Mouse (Mus musculus) heart, embryonic 11.5 days (tissue): ENCODE measurements at regions not wholly inside any gene's neighbourhood (a gene's known extent, or its start where the extent isn't known, plus 50 kb on each side); places are given as distances from the start of the nearest gene placed in this dataset.

Experiments
- ATAC-seq: fragments of 200-750 bp; cut with Nextera tagmentation; replicated peaks from 2 replicates; pipeline ENCODE4 v1.8.0; 2017; ENCODE audit warnings: moderate library complexity; ENCODE audit not compliant: insufficient number of reproducible peaks, low FRiP score, low TSS enrichment
- H3K27ac ChIP-seq: fragments of 300-500 bp; sonication (generic); 2 replicates; pipeline ENCODE4 v1.5.1; 2014; ENCODE audit warnings: mild to moderate bottlenecking, low read depth, low read length
- H3K27me3 ChIP-seq: fragments of 300-500 bp; sonication (generic); 2 replicates; pipeline ENCODE4 v1.6.1; 2014; ENCODE audit warnings: mild to moderate bottlenecking, low read length, mixed read lengths; ENCODE audit not compliant: control insufficient read depth, insufficient read depth
- H3K36me3 ChIP-seq: fragments of 300-500 bp; sonication (generic); 2 replicates; pipeline ENCODE4 v1.6.1; 2014; ENCODE audit warnings: mild to moderate bottlenecking, low read length, moderate library complexity, mixed read lengths; ENCODE audit not compliant: control insufficient read depth, insufficient read depth
- H3K4me1 ChIP-seq: fragments of 300-500 bp; sonication (generic); 2 replicates; pipeline ENCODE4 v1.6.1; 2014; ENCODE audit warnings: low read length; ENCODE audit not compliant: control insufficient read depth, insufficient read depth
- H3K4me2 ChIP-seq: fragments of 300-500 bp; sonication (generic); 2 replicates; pipeline ENCODE4 v1.6.1; 2014; ENCODE audit warnings: mild to moderate bottlenecking, moderate library complexity
- H3K4me3 ChIP-seq: fragments of 300-500 bp; sonication (generic); 2 replicates; pipeline ENCODE4 v1.5.1; 2014; ENCODE audit warnings: low read depth, low read length
- H3K9ac ChIP-seq: fragments of 300-500 bp; sonication (generic); 2 replicates; pipeline ENCODE4 v1.6.1; 2014; ENCODE audit warnings: mild to moderate bottlenecking, low read depth, low read length, moderate library complexity
- H3K9me3 ChIP-seq: fragments of 300-500 bp; sonication (generic); replicated peaks from 2 replicates; pipeline ENCODE4 v1.6.1; 2016; ENCODE audit warnings: low read length; ENCODE audit not compliant: control insufficient read depth
- WGBS: fragments of 180-500 bp; shearing (Covaris S2); extraction: QIAGEN DNeasy Blood & Tissue Kit; methylation state at CpG from one replicate; pipeline ENCODE4 v1.1.7; 2014; ENCODE audit not compliant: insufficient replicate concordance; 5-methylcytosine and 5-hydroxymethylcytosine counted together

GRCm38 (mm10) chr9:59182490-59182889, 108.9 kb upstream of the Adpgk start:
- H3K4me1 ChIP-seq = no peaks in the 10 kb centered on the region
- H3K4me3 ChIP-seq = no peak overlapping the region
- ATAC-seq = no peak
- no peaks in the 10 kb centered on the region for H3K27me3 ChIP-seq
- no peak overlapping the region for H3K4me2 ChIP-seq
- no peak overlapping the region for H3K27ac ChIP-seq
- WGBS = 59% methylated on average over 8 of the region's 8 CpGs
- H3K9ac ChIP-seq = no peak overlapping the region
- H3K36me3 ChIP-seq = no peaks in the 10 kb centered on the region
- no peaks in the 10 kb centered on the region for H3K9me3 ChIP-seq

DNA sequence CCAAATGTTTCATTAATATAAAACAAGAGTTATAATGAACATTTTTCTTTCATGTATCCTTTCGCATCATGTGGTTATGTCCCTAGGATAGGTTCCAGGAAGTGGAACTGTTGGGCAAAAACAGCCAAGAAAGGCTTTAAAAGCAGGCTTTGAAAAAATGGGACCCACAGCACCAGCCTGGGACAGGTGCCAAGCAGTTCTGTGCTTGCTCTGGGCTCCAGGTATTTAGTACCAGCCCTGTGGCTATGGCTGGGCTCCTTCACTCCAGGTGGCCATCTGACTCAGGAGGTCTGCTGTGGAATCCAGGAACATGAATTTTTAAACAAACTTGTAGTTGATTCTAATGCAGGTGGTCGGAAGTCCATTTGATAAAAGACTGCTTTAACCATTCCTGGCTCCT, 119.8 kb upstream of the Adpgk start:
- Histone ChIP-seq H3K9me3 (no peaks in the 10 kb centered on the region), H3K36me3 (no peaks in the 10 kb centered on the region), H3K27ac (no peak overlapping the region), H3K9ac (no peak overlapping the region), H3K4me2 (no peak overlapping the region), H3K4me3 (no peak overlapping the region), H3K27me3 (no peaks in the 10 kb centered on the region), H3K4me1 (no peaks in the 10 kb centered on the region)
- no peak for ATAC-seq
- 85% methylated on average over 2 of the region's 2 CpGs for WGBS

GRCm38 (mm10) chr9:59163390-59163976, 127.2 kb upstream of the Neo1 start:
- H3K4me2 ChIP-seq = no peak overlapping the region
- H3K9ac ChIP-seq = no peak overlapping the region
- H3K4me3 ChIP-seq = no peak overlapping the region
- H3K27me3 ChIP-seq = no peaks in the 10 kb centered on the region
- ATAC-seq = no peak
- H3K4me1 ChIP-seq = no peaks in the 10 kb centered on the region
- H3K36me3 ChIP-seq = no peaks in the 10 kb centered on the region
- no peak overlapping the region for H3K27ac ChIP-seq
- 51% methylated on average over 6 of the region's 6 CpGs for WGBS
- no peaks in the 10 kb centered on the region for H3K9me3 ChIP-seq

- H3K4me3 ChIP-seq = no peak overlapping the region
- no peaks in the 10 kb centered on the region for H3K27me3 ChIP-seq
- 58% methylated on average over 4 of the region's 4 CpGs for WGBS
- no peaks in the 10 kb centered on the region for H3K4me1 ChIP-seq
- no peak overlapping the region for H3K27ac ChIP-seq
- ATAC-seq = no peak
- H3K9ac ChIP-seq = no peak overlapping the region
- no peak overlapping the region for H3K4me2 ChIP-seq
- H3K9me3 ChIP-seq = no peaks in the 10 kb centered on the region
- no peaks in the 10 kb centered on the region for H3K36me3 ChIP-seq
Observed at GRCm38 (mm10) chr9:59162954-59163353, 126.7 kb upstream of the Neo1 start.

- Histone ChIP-seq H3K27ac (no peak overlapping the region), H3K27me3 (no peaks in the 10 kb centered on the region), H3K4me2 (no peak overlapping the region), H3K36me3 (no peaks in the 10 kb centered on the region), H3K4me1 (no peaks in the 10 kb centered on the region), H3K9me3 (no peaks in the 10 kb centered on the region), H3K4me3 (no peak overlapping the region), H3K9ac (no peak overlapping the region)
- ATAC-seq = no peak
- 36% methylated on average over 5 of the region's 5 CpGs for WGBS
Observed at GRCm38 (mm10) chr9:59157663-59158062, 121.4 kb upstream of the Neo1 start.

GRCm38 (mm10) chr9:59153945-59154344, 117.7 kb upstream of the Neo1 start:
- Histone ChIP-seq H3K4me3 (no peak overlapping the region), H3K27ac (no peak overlapping the region), H3K4me2 (no peak overlapping the region), H3K4me1 (no peaks in the 10 kb centered on the region), H3K36me3 (no peaks in the 10 kb centered on the region), H3K27me3 (no peaks in the 10 kb centered on the region), H3K9ac (no peak overlapping the region), H3K9me3 (no peaks in the 10 kb centered on the region)
- no peak for ATAC-seq
- 36% methylated on average over 3 of the region's 3 CpGs for whole genome bisulfite sequencing

DNA sequence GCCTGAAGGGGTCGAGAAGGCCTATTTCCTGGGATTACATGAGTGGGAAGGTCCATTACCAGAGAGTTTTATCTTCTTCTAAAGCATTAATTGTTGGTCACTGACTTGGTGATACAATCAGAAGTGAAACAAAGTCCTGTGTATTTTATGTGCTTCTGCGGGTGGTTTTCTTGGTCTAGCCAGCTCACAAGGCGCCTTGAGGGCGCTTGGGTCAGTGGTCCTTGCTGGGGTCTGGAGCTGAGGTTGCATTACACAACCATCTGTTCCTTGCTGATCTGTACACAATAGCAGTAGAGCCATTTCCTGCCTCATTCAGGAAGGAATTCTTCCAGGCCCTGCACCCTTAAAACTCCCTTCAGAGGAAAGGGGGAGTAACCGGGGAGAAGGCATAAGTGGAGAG, 116.9 kb upstream of the Neo1 start:
- no peaks in the 10 kb centered on the region for H3K27me3 ChIP-seq
- ATAC-seq = no peak
- no peaks in the 10 kb centered on the region for H3K36me3 ChIP-seq
- no peaks in the 10 kb centered on the region for H3K9me3 ChIP-seq
- H3K4me1 ChIP-seq = no peaks in the 10 kb centered on the region
- H3K9ac ChIP-seq = no peak overlapping the region
- H3K27ac ChIP-seq = no peak overlapping the region
- no peak overlapping the region for H3K4me3 ChIP-seq
- no peak overlapping the region for H3K4me2 ChIP-seq
- WGBS = 65% methylated on average over 5 of the region's 5 CpGs

GRCm38 (mm10) chr9:59144256-59144800, 108.1 kb upstream of the Neo1 start:
- Histone ChIP-seq H3K9ac (no peak overlapping the region), H3K27me3 (no peaks in the 10 kb centered on the region), H3K9me3 (no peaks in the 10 kb centered on the region), H3K27ac (no peak overlapping the region), H3K4me3 (no peak overlapping the region), H3K4me1 (no peaks in the 10 kb centered on the region), H3K36me3 (no peaks in the 10 kb centered on the region), H3K4me2 (no peak overlapping the region)
- WGBS = 71% methylated on average over 3 of the region's 3 CpGs
- ATAC-seq = no peak

DNA sequence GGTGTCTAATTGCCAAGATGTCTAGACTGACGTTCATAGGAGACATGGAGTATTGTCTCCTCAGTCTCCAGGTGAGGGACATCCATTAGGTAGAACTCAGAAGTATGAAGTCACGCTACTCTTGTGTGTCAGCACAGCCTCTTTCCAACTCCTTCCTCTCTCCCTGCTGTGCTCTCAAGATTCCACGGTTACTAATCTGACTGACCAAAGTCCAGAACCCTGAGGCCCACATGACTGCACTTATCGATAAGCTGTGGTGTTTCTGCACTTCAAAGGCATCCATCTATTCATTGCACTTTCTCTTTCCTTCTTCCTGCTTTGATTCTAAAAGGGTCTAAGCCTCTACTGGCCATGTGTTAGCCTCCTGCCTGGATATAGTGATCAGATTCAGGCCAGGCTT, 107.4 kb upstream of the Neo1 start:
- H3K9me3 ChIP-seq = no peaks in the 10 kb centered on the region
- no peak overlapping the region for H3K27ac ChIP-seq
- 76% methylated on average over 4 of the region's 4 CpGs for WGBS
- H3K9ac ChIP-seq = no peak overlapping the region
- no peak for ATAC-seq
- H3K4me1 ChIP-seq = no peaks in the 10 kb centered on the region
- no peak overlapping the region for H3K4me3 ChIP-seq
- no peak overlapping the region for H3K4me2 ChIP-seq
- H3K36me3 ChIP-seq = no peaks in the 10 kb centered on the region
- H3K27me3 ChIP-seq = no peaks in the 10 kb centered on the region
